Mouse (Mus musculus): ENCODE data around the gene Sox6.

Gene Sox6

DNA sequence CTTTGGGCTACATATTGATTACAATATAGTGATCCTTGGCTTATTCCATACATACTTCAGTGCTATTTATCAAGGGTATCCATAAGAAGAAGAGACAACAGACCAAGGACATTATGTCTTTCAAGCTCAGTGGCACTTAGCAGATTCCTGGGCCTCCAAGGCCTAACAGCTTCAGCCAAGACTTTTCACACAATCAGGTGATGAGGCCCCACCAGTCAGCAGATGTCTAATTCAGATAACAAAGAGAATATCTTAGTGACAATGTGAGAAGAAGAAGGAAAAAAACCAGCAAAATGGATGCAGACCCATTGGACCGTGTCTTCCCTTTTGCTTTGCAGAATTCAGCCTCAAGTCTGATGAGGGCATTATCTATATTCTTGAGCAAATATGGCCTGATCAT, 150.0 kb downstream of the Sox6 start:
- no peak for DNase-seq

- DNase-seq, result no peak
Observed at GRCm38 (mm10) chr7:115888120-115888519, 150.5 kb downstream of the Sox6 start.

DNA sequence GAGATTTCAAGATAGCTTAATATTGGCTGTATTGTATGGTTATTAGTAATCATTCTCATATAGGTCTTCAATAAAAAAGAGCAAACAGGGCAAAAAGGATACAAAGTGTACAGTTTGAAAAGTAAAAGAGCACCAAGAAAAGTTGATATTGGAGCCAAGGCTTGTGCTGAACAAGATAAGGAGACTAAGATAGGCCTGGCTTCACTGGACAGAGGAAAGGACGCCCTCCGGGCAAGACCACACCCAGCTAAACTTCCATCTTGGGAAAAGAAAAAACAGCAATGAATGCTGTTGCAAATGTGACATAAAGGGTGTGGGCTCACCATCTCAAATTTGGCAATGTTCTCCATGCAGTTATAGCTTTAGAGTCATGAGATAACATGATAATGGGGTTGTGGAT, 165.7 kb downstream of the Sox6 start:
- DNase-seq, result no peak

- DNase-seq, result peak; percentile 46 to 56
Observed at GRCm38 (mm10) chr7:115868504-115868903, 170.1 kb downstream of the Sox6 start.

GRCm38 (mm10) chr7:115867518-115868270, 170.9 kb downstream of the Sox6 start:
- DNase-seq, result peak; percentile 42 to 52

DNA sequence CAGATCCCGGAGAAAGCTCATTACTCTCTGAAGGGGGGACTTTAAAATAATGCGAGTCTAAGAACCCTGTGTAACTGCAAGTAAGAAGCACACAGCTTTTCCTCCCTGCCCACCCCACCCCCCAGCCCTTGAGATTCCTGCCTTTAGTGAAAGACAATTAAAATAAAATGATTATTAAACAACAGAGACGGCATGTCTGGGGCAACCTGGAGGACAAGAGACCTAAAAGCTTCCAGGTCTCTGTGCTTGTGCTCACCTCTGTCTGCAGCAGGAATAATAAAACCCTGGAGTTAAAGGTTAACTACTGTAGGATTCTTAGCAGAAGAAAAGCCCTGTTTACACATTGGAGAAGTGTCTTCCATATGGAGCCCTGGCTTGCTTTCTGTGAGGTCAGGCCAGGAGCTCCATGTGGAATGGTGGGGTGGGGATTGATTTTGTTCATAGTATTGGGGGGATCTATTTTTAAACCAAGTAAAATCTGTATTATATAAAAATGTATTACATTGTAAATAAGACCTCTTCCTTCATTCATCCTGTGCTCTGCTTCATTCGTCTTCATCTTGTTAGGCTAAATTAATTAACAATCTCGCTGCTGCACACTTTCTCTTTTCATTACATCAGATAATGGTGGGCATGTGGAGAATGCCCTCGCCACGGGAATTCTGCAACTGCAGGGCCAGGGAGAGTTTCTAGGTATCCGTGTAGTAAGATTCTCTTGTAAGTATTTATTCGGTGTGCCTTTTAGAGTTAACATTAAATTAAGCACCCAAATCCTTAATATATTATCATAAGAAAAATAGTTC, 171.7 kb downstream of the Sox6 start:
- DNase-seq, result peak; percentile 38 to 51

DNA sequence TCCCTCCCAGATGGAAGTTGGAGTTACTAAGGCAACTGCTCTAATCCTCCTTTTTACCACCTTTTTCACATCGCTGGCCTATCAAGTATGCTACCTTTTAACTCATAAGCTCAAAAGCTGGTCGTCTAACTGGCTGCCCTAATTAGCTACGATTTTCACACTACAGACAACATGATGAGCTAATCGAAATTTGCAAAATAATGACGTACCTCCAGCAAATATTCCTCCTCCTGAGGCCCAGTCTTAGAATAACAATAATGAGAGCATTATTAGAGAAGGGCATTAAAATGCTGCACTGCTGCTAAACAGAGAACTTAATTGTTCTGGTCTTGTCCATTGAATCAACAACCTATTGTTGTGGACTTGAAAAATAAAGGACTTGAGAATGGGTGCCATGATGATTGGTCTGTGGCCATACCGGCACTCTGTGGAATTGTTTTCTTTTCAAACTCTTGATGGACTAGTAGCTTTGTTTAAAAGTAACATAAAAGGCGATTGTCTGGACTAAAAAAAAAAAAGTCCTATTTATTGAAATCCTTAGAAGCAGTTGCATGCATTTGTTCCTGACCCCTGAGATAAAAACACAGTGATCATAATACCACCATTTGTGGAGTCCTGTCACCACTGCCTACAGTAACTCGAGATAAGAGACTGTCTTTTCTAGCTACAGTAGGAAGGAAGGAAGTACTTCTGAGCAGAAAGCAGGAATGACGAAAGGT, 172.5 kb downstream of the Sox6 start:
- DNase-seq, result no peak

DNA sequence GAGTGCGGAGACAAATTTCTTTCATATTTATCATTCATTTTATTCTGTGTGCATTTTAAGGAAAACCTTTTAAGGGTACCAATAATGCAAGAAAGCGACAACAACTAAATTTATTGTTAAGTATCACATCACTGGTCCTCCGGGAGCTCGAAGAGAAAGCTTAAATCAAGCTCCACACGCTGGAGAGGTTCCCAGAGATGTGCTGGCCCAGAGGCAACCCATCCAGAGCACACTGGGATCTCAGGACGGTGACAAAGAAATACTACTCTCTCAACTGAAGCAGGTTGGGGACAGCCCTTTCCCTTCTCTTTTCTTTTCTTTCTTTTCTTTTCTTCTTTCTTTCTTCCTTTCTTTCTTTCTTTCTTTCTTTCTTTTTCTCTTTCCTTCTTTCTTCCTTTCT, 173.4 kb downstream of the Sox6 start:
- no peak for DNase-seq

GRCm38 (mm10) chr7:115864411-115864810, 174.2 kb downstream of the Sox6 start:
- no peak for DNase-seq

DNA sequence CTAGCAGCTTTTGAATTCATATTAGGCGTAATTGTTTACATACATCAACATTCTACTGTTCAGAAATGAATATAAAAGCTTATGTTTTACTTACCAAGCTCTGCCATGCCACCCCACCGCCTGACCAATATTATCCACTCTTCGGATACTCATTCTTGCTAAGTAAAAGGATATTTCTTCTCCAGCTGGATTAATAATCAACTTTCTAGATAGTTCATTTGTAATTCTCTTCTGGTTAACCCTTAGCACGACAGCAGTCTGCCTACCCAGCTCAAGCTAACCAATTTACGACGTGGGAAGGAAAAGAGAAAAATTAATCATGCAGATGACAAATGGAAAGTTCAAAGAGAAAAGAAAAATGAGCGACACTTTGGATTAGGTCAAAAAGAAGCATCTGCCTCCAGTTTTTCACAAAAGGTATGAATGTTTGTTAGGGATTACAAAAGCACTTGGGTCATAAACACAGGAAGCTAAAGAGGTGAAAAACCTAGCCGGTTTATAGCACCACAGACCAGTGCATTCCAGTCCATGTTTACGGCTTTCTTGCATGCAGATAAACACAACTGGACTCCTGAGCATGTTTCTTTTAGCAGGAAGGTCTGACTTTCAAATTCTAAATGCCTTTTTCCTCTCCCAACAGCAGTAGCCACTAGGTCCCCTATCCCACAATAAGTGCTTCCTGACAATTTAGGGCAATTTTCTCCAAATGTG, 178.8 kb downstream of the Sox6 start:
- peak; percentile 48 to 64 for DNase-seq

- DNase-seq, result no peak
Observed at GRCm38 (mm10) chr7:115851131-115851530, 187.5 kb downstream of the Sox6 start.

DNA sequence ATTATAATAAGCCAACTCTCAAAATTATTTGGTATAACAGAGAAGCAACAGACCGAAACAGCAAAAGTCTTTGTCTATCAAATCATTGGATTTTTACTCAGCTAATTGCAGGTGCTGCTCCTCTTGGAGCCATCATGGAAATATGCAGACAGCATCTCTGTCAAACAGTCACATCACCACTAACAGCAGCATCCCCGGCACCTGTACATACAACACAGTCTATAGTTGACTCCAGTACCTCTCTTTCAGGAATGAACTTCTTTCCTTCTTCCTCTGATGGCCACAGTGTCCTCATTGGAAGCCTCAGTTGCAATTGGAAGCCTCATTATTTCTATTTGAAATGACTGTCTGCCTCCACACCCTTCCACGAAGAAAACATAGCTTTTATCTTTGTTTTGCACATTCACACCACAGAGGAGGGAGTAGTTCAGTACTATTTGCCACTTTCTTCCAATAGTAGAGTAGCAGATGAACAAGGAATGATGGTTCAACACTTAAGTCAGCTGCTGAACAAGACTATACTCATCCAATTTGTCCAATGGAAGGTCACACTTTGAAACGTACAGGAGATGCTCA, 192.7 kb downstream of the Sox6 start:
- no peak for DNase-seq

GRCm38 (mm10) chr7:115844910-115845309, 193.7 kb downstream of the Sox6 start:
- no peak for DNase-seq

DNA sequence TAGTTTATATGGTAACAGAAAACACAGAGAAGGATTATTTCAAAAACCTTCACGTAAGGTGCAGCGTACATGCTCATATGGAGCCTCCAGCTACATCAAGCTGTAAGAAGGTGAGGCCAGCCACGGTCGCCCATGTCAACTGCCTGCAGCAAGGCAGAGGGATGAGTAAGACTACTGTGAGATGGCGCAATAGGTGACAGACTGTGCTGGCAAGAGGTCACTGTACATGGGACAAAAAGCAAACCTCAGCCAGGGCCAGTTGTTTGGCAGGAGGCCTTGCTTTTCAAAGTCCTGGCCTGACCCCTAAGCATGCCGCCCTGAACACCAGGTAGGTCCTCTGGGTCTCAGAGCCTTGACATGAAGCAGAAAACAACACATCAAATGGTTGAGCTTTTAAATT, 194.2 kb downstream of the Sox6 start:
- peak; percentile 68 to 70 for DNase-seq

- no peak for DNase-seq
Observed at GRCm38 (mm10) chr7:115842251-115842650, 196.3 kb downstream of the Sox6 start.

- DNase-seq, result no peak
Observed at GRCm38 (mm10) chr7:115840613-115841012, 198.0 kb downstream of the Sox6 start.

DNA sequence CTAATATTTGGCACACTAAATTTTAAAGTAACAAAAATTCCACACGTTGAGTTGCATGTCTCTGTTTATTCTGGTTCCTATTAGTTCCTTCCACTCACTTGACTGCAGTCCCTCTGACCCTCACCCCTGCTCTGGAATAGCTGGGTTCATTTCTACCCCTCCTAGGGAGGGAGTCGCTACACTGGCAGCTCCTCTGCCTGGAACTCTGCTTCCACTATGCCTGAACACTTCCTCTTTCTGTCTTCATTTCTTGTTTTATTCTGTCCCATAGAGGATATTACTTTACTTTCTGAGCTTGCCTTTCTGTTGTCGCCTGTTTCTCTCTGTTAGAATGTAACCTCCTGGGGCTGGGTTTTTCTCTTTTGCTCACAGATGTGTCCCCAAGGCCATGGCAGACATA, 203.6 kb downstream of the Sox6 start:
- DNase-seq, result no peak

GRCm38 (mm10) chr7:115833701-115834100, 204.9 kb downstream of the Sox6 start:
- no peak for DNase-seq

DNA sequence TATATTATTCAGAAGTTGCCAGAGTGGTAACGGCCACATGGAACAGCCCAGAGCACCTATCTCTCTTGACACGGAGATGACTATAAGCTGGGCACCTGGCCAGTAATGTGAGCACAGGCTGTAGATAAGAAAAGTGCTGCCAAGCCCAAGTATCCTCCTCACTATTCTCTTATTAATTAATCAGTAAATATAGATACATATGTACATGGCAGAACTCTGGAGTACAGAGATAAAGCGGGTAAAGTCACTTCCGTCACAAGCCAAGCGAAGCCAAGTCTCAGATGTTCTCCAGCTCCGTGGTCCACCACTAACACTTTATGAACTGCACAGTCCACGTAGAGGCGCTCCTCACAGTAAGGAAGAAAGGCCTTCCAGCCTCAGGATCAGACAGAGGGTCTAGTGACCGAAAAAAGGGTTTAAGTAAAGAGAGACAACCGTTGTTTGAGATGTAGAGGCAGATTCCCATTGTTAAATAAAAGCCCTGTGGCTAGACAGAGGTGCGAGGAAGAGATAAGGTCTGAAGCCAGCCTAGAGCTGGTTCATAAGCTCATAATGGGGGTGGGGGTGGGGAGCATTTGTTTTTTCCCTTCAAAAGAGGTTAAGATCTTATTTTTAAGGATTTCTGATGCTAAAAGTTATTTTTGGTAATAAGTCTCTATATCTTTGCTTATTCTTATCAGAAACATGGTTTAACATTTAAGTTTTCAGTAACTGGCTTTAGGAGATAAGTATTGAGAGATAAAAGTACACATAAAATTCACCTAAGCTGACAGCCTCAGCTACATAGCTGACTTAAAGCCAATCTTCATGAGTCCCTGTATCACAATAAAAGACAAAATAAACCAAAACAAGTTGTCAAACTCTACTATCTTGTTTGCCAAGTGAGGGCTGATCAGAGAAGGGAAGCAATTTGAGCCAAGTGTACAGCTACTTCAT, 207.4 kb downstream of the Sox6 start:
- no peak for DNase-seq

GRCm38 (mm10) chr7:115830366-115830765, 208.2 kb downstream of the Sox6 start:
- no peak for DNase-seq

GRCm38 (mm10) chr7:115829756-115830155, 208.8 kb downstream of the Sox6 start:
- no peak for DNase-seq

Data from kidney, adult 8-10 months (tissue).